Mouse (Mus musculus) inflammation-experienced regulatory T-cells (primary cell): Measurements from ENCODE around the gene Mtap. TPM values are rescaled to one million over a fixed set of nuclear protein-coding genes. Genes with fewer than 3 reads are reported as not detected.

Source experiments
- polyA plus RNA-seq, 2 experiments: library from polyadenylated mRNA; unstranded; fragments of 100-300 nt; shearing (Covaris generic); gene quantifications; one replicate each; pipeline ENCODE4 v1.2.1; 2017

Mtap gene
- polyA plus RNA-seq = 10 to 100 TPM; 36.7 to 47.0 TPM

DNA sequence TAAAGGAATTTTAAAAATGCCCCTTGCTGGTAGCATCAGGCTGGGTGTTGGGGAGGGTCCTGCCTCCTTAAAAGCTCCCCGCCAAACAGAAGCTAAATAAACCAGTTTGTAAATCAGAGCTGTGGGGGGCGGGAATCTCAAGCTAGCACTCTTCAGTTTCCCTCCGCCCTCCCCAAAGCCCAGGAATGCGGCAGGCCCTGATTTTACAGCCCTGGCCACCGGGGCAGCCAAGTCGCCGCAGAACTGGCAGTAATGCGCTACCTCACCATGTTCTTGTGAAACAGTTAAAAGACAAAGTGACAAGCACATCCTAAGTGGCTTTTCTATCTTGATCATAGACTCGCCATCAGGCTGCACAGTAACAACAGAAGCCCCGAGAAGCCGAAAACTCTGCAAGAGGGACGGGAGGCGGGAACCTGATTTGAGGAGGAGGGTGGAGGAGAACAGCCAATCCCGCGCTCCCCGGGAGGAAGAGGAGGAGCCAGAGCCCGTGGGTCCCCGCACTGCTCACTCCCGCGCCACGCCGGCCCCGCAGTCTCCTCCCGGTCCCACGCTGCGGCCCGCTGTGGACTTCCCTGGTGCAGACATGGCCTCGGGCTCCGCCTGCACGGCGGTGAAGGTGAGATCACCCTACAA, at the start of gene Mtap:
Mtap (plus strand) TSS at position 217 of the 636 bp plus-strand sequence.

Other genes with a start within 250 kb of the Mtap start
- under 1 TPM; 0.24 to 0.32 TPM for gene Cdkn2a, start 157.5 kb downstream of the Mtap start, polyA plus RNA-seq
- 1 to 10 TPM; 3.3 to 4.0 TPM for gene Cdkn2b, start 173.9 kb downstream of the Mtap start, polyA plus RNA-seq